Mouse (Mus musculus): ENCODE results near the gene Vsnl1. TPM values are rescaled to one million over a fixed set of nuclear protein-coding genes. Genes with fewer than 3 reads are reported as not detected.

The Vsnl1 gene
- polyA plus RNA-seq, 1 experiment from 2014 or later, result 0.05 TPM

- no peak for TF ChIP-seq CTCF (IDR thresholded peaks at IDR 0.05; ENCODE audit: low read depth)
- Histone ChIP-seq H3K9ac (ENCODE audit: low read depth, low read length) (no peak overlapping the region), H3K9me3 (replicated peaks; ENCODE audit: low read length) (no peaks in the 10 kb centered on the region), H3K27ac (no peak overlapping the region), H3K4me2 (ENCODE audit: low read length) (no peak overlapping the region), H3K4me3 (replicated peaks; ENCODE audit: low read depth, low read length) (no peak overlapping the region), H3K36me3 (ENCODE audit: insufficient read depth, low read length) (no peaks in the 10 kb centered on the region), H3K27me3 (ENCODE audit: insufficient read depth, low read length) (no peaks in the 10 kb centered on the region), H3K4me1 (replicated peaks; ENCODE audit: insufficient read depth, low read length) (no peaks in the 10 kb centered on the region)
- DNase-seq (ENCODE audit: low spot score), result no peak
- ATAC-seq (replicated peaks; ENCODE audit: low FRiP score, low read depth), result no peak
- 63% methylated on average over 4 of the region's 4 CpGs for WGBS
Observed at GRCm38 (mm10) chr12:11427396-11427795, 9.0 kb downstream of the Vsnl1 start.

GRCm38 (mm10) chr12:11418112-11418511 is 18.3 kb downstream of the Vsnl1 start:
- Histone ChIP-seq H3K4me1 (replicated peaks; ENCODE audit: insufficient read depth, low read length) (no peaks in the 10 kb centered on the region), H3K4me3 (replicated peaks; ENCODE audit: low read depth, low read length) (no peak overlapping the region), H3K36me3 (ENCODE audit: insufficient read depth, low read length) (no peaks in the 10 kb centered on the region), H3K27ac (no peak overlapping the region), H3K4me2 (ENCODE audit: low read length) (no peak overlapping the region), H3K27me3 (ENCODE audit: insufficient read depth, low read length) (no peaks in the 10 kb centered on the region), H3K9ac (ENCODE audit: low read depth, low read length) (no peak overlapping the region), H3K9me3 (replicated peaks; ENCODE audit: low read length) (no peaks in the 10 kb centered on the region)
- DNase-seq (ENCODE audit: low spot score) (no peak), ATAC-seq (replicated peaks; ENCODE audit: low FRiP score, low read depth) (no peak)
- WGBS, result 83% methylated on average over 6 of the region's 6 CpGs
- no peak for TF ChIP-seq CTCF (IDR thresholded peaks at IDR 0.05; ENCODE audit: low read depth)

GRCm38 (mm10) chr12:11407679-11408078 is 28.7 kb downstream of the Vsnl1 start:
- 89% methylated on average over 4 of the region's 4 CpGs for WGBS
- H3K27ac ChIP-seq, result no peak overlapping the region
- H3K9ac ChIP-seq (ENCODE audit: low read depth, low read length), result no peak overlapping the region
- no peak for DNase-seq (ENCODE audit: low spot score)
- H3K4me1 ChIP-seq (replicated peaks; ENCODE audit: insufficient read depth, low read length), result no peaks in the 10 kb centered on the region
- no peaks in the 10 kb centered on the region for H3K36me3 ChIP-seq (ENCODE audit: insufficient read depth, low read length)
- H3K4me2 ChIP-seq (ENCODE audit: low read length), result no peak overlapping the region
- H3K9me3 ChIP-seq (replicated peaks; ENCODE audit: low read length), result no peaks in the 10 kb centered on the region
- no peak for TF ChIP-seq CTCF (IDR thresholded peaks at IDR 0.05; ENCODE audit: low read depth)
- no peak for ATAC-seq (replicated peaks; ENCODE audit: low FRiP score, low read depth)
- H3K4me3 ChIP-seq (replicated peaks; ENCODE audit: low read depth, low read length), result no peak overlapping the region
- H3K27me3 ChIP-seq (ENCODE audit: insufficient read depth, low read length), result no peaks in the 10 kb centered on the region

- Histone ChIP-seq H3K9me3 (replicated peaks; ENCODE audit: low read length) (no peaks in the 10 kb centered on the region), H3K27me3 (ENCODE audit: insufficient read depth, low read length) (no peaks in the 10 kb centered on the region), H3K36me3 (ENCODE audit: insufficient read depth, low read length) (no peaks in the 10 kb centered on the region), H3K4me2 (ENCODE audit: low read length) (no peak overlapping the region), H3K27ac (no peak overlapping the region), H3K4me1 (replicated peaks; ENCODE audit: insufficient read depth, low read length) (no peaks in the 10 kb centered on the region), H3K9ac (ENCODE audit: low read depth, low read length) (no peak overlapping the region), H3K4me3 (replicated peaks; ENCODE audit: low read depth, low read length) (no peak overlapping the region)
- 96% methylated on average over 6 of the region's 6 CpGs for WGBS
- ATAC-seq (replicated peaks; ENCODE audit: low FRiP score, low read depth), result no peak
- TF ChIP-seq CTCF (IDR thresholded peaks at IDR 0.05; ENCODE audit: low read depth), result no peak
- DNase-seq (ENCODE audit: low spot score), result no peak
Observed at GRCm38 (mm10) chr12:11398791-11399190, 37.6 kb downstream of the Vsnl1 start.

- Histone ChIP-seq H3K27ac (no peak overlapping the region), H3K27me3 (ENCODE audit: insufficient read depth, low read length) (no peaks in the 10 kb centered on the region), H3K9me3 (replicated peaks; ENCODE audit: low read length) (no peaks in the 10 kb centered on the region), H3K4me3 (replicated peaks; ENCODE audit: low read depth, low read length) (no peak overlapping the region), H3K9ac (ENCODE audit: low read depth, low read length) (no peak overlapping the region), H3K36me3 (ENCODE audit: insufficient read depth, low read length) (no peaks in the 10 kb centered on the region), H3K4me2 (ENCODE audit: low read length) (no peak overlapping the region), H3K4me1 (replicated peaks; ENCODE audit: insufficient read depth, low read length) (no peaks in the 10 kb centered on the region)
- no peak for TF ChIP-seq CTCF (IDR thresholded peaks at IDR 0.05; ENCODE audit: low read depth)
- ATAC-seq (replicated peaks; ENCODE audit: low FRiP score, low read depth) (no peak), DNase-seq (ENCODE audit: low spot score) (no peak)
- WGBS, result 86% methylated on average over 5 of the region's 5 CpGs
Observed at GRCm38 (mm10) chr12:11397029-11397428, 39.4 kb downstream of the Vsnl1 start.

- TF ChIP-seq CTCF (IDR thresholded peaks at IDR 0.05; ENCODE audit: low read depth), result no peak
- no peaks in the 10 kb centered on the region for H3K36me3 ChIP-seq (ENCODE audit: insufficient read depth, low read length)
- 64% methylated on average over 2 of the region's 2 CpGs for WGBS
- DNase-seq (ENCODE audit: low spot score) (no peak), ATAC-seq (replicated peaks; ENCODE audit: low FRiP score, low read depth) (no peak)
- no peak overlapping the region for H3K9ac ChIP-seq (ENCODE audit: low read depth, low read length)
- H3K27me3 ChIP-seq (ENCODE audit: insufficient read depth, low read length), result no peaks in the 10 kb centered on the region
- no peak overlapping the region for H3K4me3 ChIP-seq (replicated peaks; ENCODE audit: low read depth, low read length)
- no peaks in the 10 kb centered on the region for H3K4me1 ChIP-seq (replicated peaks; ENCODE audit: insufficient read depth, low read length)
- no peak overlapping the region for H3K4me2 ChIP-seq (ENCODE audit: low read length)
- H3K9me3 ChIP-seq (replicated peaks; ENCODE audit: low read length), result no peaks in the 10 kb centered on the region
- H3K27ac ChIP-seq, result no peak overlapping the region
Observed at GRCm38 (mm10) chr12:11395470-11395869, 40.9 kb downstream of the Vsnl1 start.

- no peaks in the 10 kb centered on the region for H3K4me1 ChIP-seq (replicated peaks; ENCODE audit: insufficient read depth, low read length)
- 13% methylated on average over 1 of the region's 1 CpGs for WGBS
- DNase-seq (ENCODE audit: low spot score), result peak; percentile 2
Observed at GRCm38 (mm10) chr12:11392525-11392924, 43.9 kb downstream of the Vsnl1 start.

More at GRCm38 (mm10) chr12:11392525-11392924, 43.9 kb downstream of the Vsnl1 start:
- ATAC-seq (replicated peaks; ENCODE audit: low FRiP score, low read depth), result no peak
- Histone ChIP-seq H3K4me3 (replicated peaks; ENCODE audit: low read depth, low read length) (no peak overlapping the region), H3K36me3 (ENCODE audit: insufficient read depth, low read length) (no peaks in the 10 kb centered on the region), H3K4me2 (ENCODE audit: low read length) (no peak overlapping the region), H3K27me3 (ENCODE audit: insufficient read depth, low read length) (no peaks in the 10 kb centered on the region), H3K27ac (no peak overlapping the region), H3K9me3 (replicated peaks; ENCODE audit: low read length) (no peaks in the 10 kb centered on the region), H3K9ac (ENCODE audit: low read depth, low read length) (no peak overlapping the region)
- no peak for TF ChIP-seq CTCF (IDR thresholded peaks at IDR 0.05; ENCODE audit: low read depth)
